Mouse (Mus musculus) neural tube, embryonic 13.5 days (tissue): ENCODE measurements around the gene Brf1. TPM values are rescaled to one million over a fixed set of nuclear protein-coding genes. Genes with fewer than 3 reads are reported as not detected.

Experiments
- microRNA-seq: library from miRNA; unstranded; fragments of <30 nt; microRNA quantifications from one replicate; pipeline ENCODE4, GENCODE M21; 2016
- polyA plus RNA-seq: library from polyadenylated mRNA; unstranded; fragments of >200 nt; fragmentation: Nextera tagmentation; extraction: Ambion mirVana; gene quantifications from 2 replicates; pipeline ENCODE4 v1.2.1, GENCODE M21; 2015

Gene Brf1
- polyA plus RNA-seq, 1 experiment from 2014 or later: 55.8 TPM

Small RNA genes lying within 50 kb of the gene (microRNA-seq; reads per million reads assigned to microRNA genes)
- gene Mir6941: not detected

Other genes with a start within 250 kb of the Brf1 start
- 6.7 and 8.6 TPM in 2 replicates for gene Pld4, start 240.0 kb downstream of the Brf1 start, polyA plus RNA-seq
- gene Ahnak2, start 198.0 kb downstream of the Brf1 start, polyA plus RNA-seq: 2.8 and 2.9 TPM in 2 replicates
- gene Clba1, start 191.8 kb downstream of the Brf1 start, polyA plus RNA-seq: 20.2 and 21.1 TPM in 2 replicates
- 46.9 and 56.1 TPM in 2 replicates for gene Cdca4, start 171.3 kb downstream of the Brf1 start, polyA plus RNA-seq
- not detected in 2 replicates for gene Gpr132, start 132.5 kb downstream of the Brf1 start, polyA plus RNA-seq
- gene Jag2, start 70.9 kb downstream of the Brf1 start, polyA plus RNA-seq: 8.6 and 9.6 TPM in 2 replicates
- 55.1 and 74.8 TPM in 2 replicates for gene Nudt14, start 58.6 kb downstream of the Brf1 start, polyA plus RNA-seq
- 35.0 and 41.4 TPM in 2 replicates for gene Btbd6, start 24.2 kb downstream of the Brf1 start, polyA plus RNA-seq
- gene Pacs2, start 13.8 kb upstream of the Brf1 start, polyA plus RNA-seq: 26.1 and 27.8 TPM in 2 replicates
- gene Tex22, start 73.8 kb upstream of the Brf1 start, polyA plus RNA-seq: not detected in 2 replicates
- 14.8 and 15.1 TPM in 2 replicates for gene Mta1, start 97.6 kb upstream of the Brf1 start, polyA plus RNA-seq
- gene Crip2, start 139.5 kb upstream of the Brf1 start, polyA plus RNA-seq: 301 and 350 TPM in 2 replicates
- 66.3 and 74.9 TPM in 2 replicates for gene Crip1, start 145.6 kb upstream of the Brf1 start, polyA plus RNA-seq
- gene Tedc1, start 155.7 kb upstream of the Brf1 start, polyA plus RNA-seq: 17.1 and 18.7 TPM in 2 replicates
- gene Tmem121, start 185.2 kb upstream of the Brf1 start, polyA plus RNA-seq: 33.5 and 33.9 TPM in 2 replicates